Mouse (Mus musculus): Measurements from ENCODE around the gene Nphp1. TPM values are rescaled to one million over a fixed set of nuclear protein-coding genes. Genes with fewer than 3 reads are reported as not detected.
A peak's percentile ranks its signal among the peaks of the same experiment; 100 is the strongest.

Gene Nphp1
- polyA plus RNA-seq, 1 experiment from 2014 or later = 37.1 TPM

GRCm38 (mm10) chr2:127740756-127741519 is 47.8 kb downstream of the Nphp1 start:
- Histone ChIP-seq H3K27me3 (no peaks in the 10 kb centered on the region), H3K36me3 (no peaks in the 10 kb centered on the region), H3K4me3 (no peak overlapping the region), H3K27ac (no peak overlapping the region), H3K9me3 (no peaks in the 10 kb centered on the region), H3K9ac (no peak overlapping the region), H3K4me2 (replicated peaks) (no peak overlapping the region), H3K4me1 (no peaks in the 10 kb centered on the region)
- 39% methylated on average over 9 of the region's 9 CpGs for WGBS
- ATAC-seq (ENCODE audit: insufficient number of reproducible peaks, insufficient read depth, low FRiP score, low TSS enrichment) = no peak

- no peak overlapping the region for H3K4me3 ChIP-seq
- H3K9ac ChIP-seq = no peak overlapping the region
- H3K27me3 ChIP-seq = no peaks in the 10 kb centered on the region
- no peak overlapping the region for H3K27ac ChIP-seq
- no peaks in the 10 kb centered on the region for H3K9me3 ChIP-seq
- WGBS = 77% methylated on average over 3 of the region's 3 CpGs
- no peak for ATAC-seq (ENCODE audit: insufficient number of reproducible peaks, insufficient read depth, low FRiP score, low TSS enrichment)
- H3K4me1 ChIP-seq = no peaks in the 10 kb centered on the region
- no peak overlapping the region for H3K4me2 ChIP-seq (replicated peaks)
- H3K36me3 ChIP-seq = no peaks in the 10 kb centered on the region
Observed at GRCm38 (mm10) chr2:127737885-127738284, 50.8 kb downstream of the Nphp1 start.

GRCm38 (mm10) chr2:127736631-127737209 is 52.0 kb downstream of the Nphp1 start:
- no peaks in the 10 kb centered on the region for H3K4me1 ChIP-seq
- WGBS = 73% methylated on average over 6 of the region's 6 CpGs
- no peaks in the 10 kb centered on the region for H3K36me3 ChIP-seq
- no peaks in the 10 kb centered on the region for H3K27me3 ChIP-seq
- H3K4me3 ChIP-seq = no peak overlapping the region
- H3K4me2 ChIP-seq (replicated peaks) = no peak overlapping the region
- no peak for ATAC-seq (ENCODE audit: insufficient number of reproducible peaks, insufficient read depth, low FRiP score, low TSS enrichment)
- H3K27ac ChIP-seq = no peak overlapping the region
- H3K9me3 ChIP-seq = no peaks in the 10 kb centered on the region
- H3K9ac ChIP-seq = no peak overlapping the region

GRCm38 (mm10) chr2:127735512-127736145 is 53.1 kb downstream of the Nphp1 start:
- no peak overlapping the region for H3K9ac ChIP-seq
- no peak for ATAC-seq (ENCODE audit: insufficient number of reproducible peaks, insufficient read depth, low FRiP score, low TSS enrichment)
- H3K27me3 ChIP-seq = no peaks in the 10 kb centered on the region
- 79% methylated on average over 9 of the region's 9 CpGs for WGBS
- H3K9me3 ChIP-seq = no peaks in the 10 kb centered on the region
- no peaks in the 10 kb centered on the region for H3K36me3 ChIP-seq
- no peak overlapping the region for H3K4me2 ChIP-seq (replicated peaks)
- no peak overlapping the region for H3K4me3 ChIP-seq
- no peaks in the 10 kb centered on the region for H3K4me1 ChIP-seq
- no peak overlapping the region for H3K27ac ChIP-seq

GRCm38 (mm10) chr2:127734889-127735288 is 53.8 kb downstream of the Nphp1 start:
- Histone ChIP-seq H3K27me3 (peaks cover 5% of the 10 kb centered on the region), H3K4me2 (replicated peaks) (no peak overlapping the region), H3K36me3 (no peaks in the 10 kb centered on the region), H3K27ac (no peak overlapping the region), H3K4me1 (no peaks in the 10 kb centered on the region), H3K9me3 (no peaks in the 10 kb centered on the region), H3K9ac (no peak overlapping the region), H3K4me3 (no peak overlapping the region)
- ATAC-seq (ENCODE audit: insufficient number of reproducible peaks, insufficient read depth, low FRiP score, low TSS enrichment) = no peak
- 79% methylated on average over 5 of the region's 5 CpGs for WGBS

GRCm38 (mm10) chr2:127730301-127730997 is 58.2 kb downstream of the Nphp1 start:
- H3K4me1 ChIP-seq = peaks cover 4% of the 10 kb centered on the region
- no peaks in the 10 kb centered on the region for H3K9me3 ChIP-seq
- no peak overlapping the region for H3K9ac ChIP-seq
- no peak overlapping the region for H3K4me3 ChIP-seq
- no peaks in the 10 kb centered on the region for H3K36me3 ChIP-seq
- 49% methylated on average over 7 of the region's 7 CpGs for WGBS
- no peak overlapping the region for H3K27ac ChIP-seq
- no peak overlapping the region for H3K4me2 ChIP-seq (replicated peaks)
- peaks cover 18% of the 10 kb centered on the region for H3K27me3 ChIP-seq
- no peak for ATAC-seq (ENCODE audit: insufficient number of reproducible peaks, insufficient read depth, low FRiP score, low TSS enrichment)

GRCm38 (mm10) chr2:127729671-127730070 is 59.0 kb downstream of the Nphp1 start, which contains the start of gene Mall:
TSS of gene Mall (minus strand) at chr2:127729932.
- under 1% methylated on average over 26 of the region's 26 CpGs for WGBS
- peak within 1 kb of the TSS; percentile 26 for H3K4me3 ChIP-seq
- no peaks in the 10 kb centered on the region for H3K36me3 ChIP-seq
- peaks cover 18% of the 10 kb centered on the region for H3K27me3 ChIP-seq
- ATAC-seq (ENCODE audit: insufficient number of reproducible peaks, insufficient read depth, low FRiP score, low TSS enrichment) = peak; percentile 22; the same call in 1 of the 2 replicates
- peak within 1 kb of the TSS; percentile 54 for H3K4me2 ChIP-seq (replicated peaks)
- no peak within 1 kb of the TSS for H3K27ac ChIP-seq
- H3K9me3 ChIP-seq = no peaks in the 10 kb centered on the region
- H3K9ac ChIP-seq = no peak within 1 kb of the TSS; the same call in 1 of the 2 replicates
- H3K4me1 ChIP-seq = peaks cover 4% of the 10 kb centered on the region

- H3K9ac ChIP-seq = no peak overlapping the region
Observed at GRCm38 (mm10) chr2:127728661-127729450, 59.8 kb downstream of the Nphp1 start.

GRCm38 (mm10) chr2:127728146-127728545 is 60.6 kb downstream of the Nphp1 start:
- WGBS = 72% methylated on average over 6 of the region's 6 CpGs

More at GRCm38 (mm10) chr2:127728661-127729450, 59.8 kb downstream of the Nphp1 start:
- Histone ChIP-seq H3K27me3 (peaks cover 18% of the 10 kb centered on the region), H3K27ac (no peak overlapping the region), H3K36me3 (no peaks in the 10 kb centered on the region), H3K4me3 (no peak overlapping the region), H3K9me3 (no peaks in the 10 kb centered on the region), H3K4me2 (replicated peaks) (peak overlapping the region; percentile 54), H3K4me1 (peaks cover 4% of the 10 kb centered on the region)
- WGBS = 31% methylated on average over 15 of the region's 15 CpGs
- 0 out of 2 replicates have a peak, but pooled peaks have one; percentile 28 for ATAC-seq (ENCODE audit: insufficient number of reproducible peaks, insufficient read depth, low FRiP score, low TSS enrichment)

GRCm38 (mm10) chr2:127723193-127723592 is 65.5 kb downstream of the Nphp1 start:
- 0 out of 2 replicates have a peak, but pooled peaks cover 2% of the 10 kb centered on the region for H3K4me1 ChIP-seq
- no peak overlapping the region for H3K4me3 ChIP-seq
- WGBS = 57% methylated on average over 4 of the region's 4 CpGs
- H3K9me3 ChIP-seq = no peaks in the 10 kb centered on the region
- no peak overlapping the region for H3K4me2 ChIP-seq (replicated peaks)
- no peak for ATAC-seq (ENCODE audit: insufficient number of reproducible peaks, insufficient read depth, low FRiP score, low TSS enrichment)
- H3K36me3 ChIP-seq = no peaks in the 10 kb centered on the region
- no peak overlapping the region for H3K9ac ChIP-seq
- H3K27me3 ChIP-seq = no peaks in the 10 kb centered on the region
- H3K27ac ChIP-seq = 0 out of 2 replicates have a peak overlapping the region, but pooled peaks have one; percentile 46

More at GRCm38 (mm10) chr2:127728146-127728545, 60.6 kb downstream of the Nphp1 start:
- H3K4me1 ChIP-seq = peaks cover 4% of the 10 kb centered on the region
- no peak for ATAC-seq (ENCODE audit: insufficient number of reproducible peaks, insufficient read depth, low FRiP score, low TSS enrichment)
- H3K36me3 ChIP-seq = no peaks in the 10 kb centered on the region
- H3K4me3 ChIP-seq = no peak overlapping the region
- H3K27me3 ChIP-seq = peaks cover 18% of the 10 kb centered on the region
- no peaks in the 10 kb centered on the region for H3K9me3 ChIP-seq
- H3K27ac ChIP-seq = no peak overlapping the region
- H3K4me2 ChIP-seq (replicated peaks) = no peak overlapping the region
- no peak overlapping the region for H3K9ac ChIP-seq

Data from embryonic facial prominence, embryonic 12.5 days (tissue).